Mouse (Mus musculus) inflammation-experienced regulatory T-cells (primary cell): Measurements from ENCODE around the gene Hirip3. TPM values are rescaled to one million over a fixed set of nuclear protein-coding genes. Genes with fewer than 3 reads are reported as not detected.

ENCODE experiments used
- polyA plus RNA-seq, 2 experiments: library from polyadenylated mRNA; unstranded; fragments of 100-300 nt; shearing (Covaris generic); gene quantifications; one replicate each; pipeline ENCODE4 v1.2.1; 2017

The Hirip3 gene
- polyA plus RNA-seq, result 1 to 10 TPM; 7.9 to 8.7 TPM

GRCm38 (mm10) chr7:126861429-126862130 is at the start of gene Hirip3:
TSS of gene Hirip3 (plus strand) at chr7:126861972.

GRCm38 (mm10) chr7:126831539-126831938 is 30.2 kb upstream of the Hirip3 start, which contains the start of gene 4930451I11Rik:
TSS of gene 4930451I11Rik (minus strand) at chr7:126831639.

GRCm38 (mm10) chr7:126847116-126847420 is 14.7 kb upstream of the Hirip3 start, which contains the start of gene Doc2a:
TSS of gene Doc2a (plus strand) at chr7:126847416.

GRCm38 (mm10) chr7:126862147-126862784 is 494 bp downstream of the Hirip3 start, which contains the start of gene Ino80e:
TSS of gene Ino80e (minus strand) at chr7:126862377.

GRCm38 (mm10) chr7:126884286-126885164 is 22.8 kb downstream of the Hirip3 start, which contains the start of gene Taok2:
TSS of gene Taok2 (minus strand) at chr7:126884703.

Other genes with a start within 250 kb of the Hirip3 start
- 10 to 100 TPM in 1 of 2 experiments, 1 to 10 TPM in 1; 6.0 to 12.8 TPM for gene Nupr1, start 231.1 kb upstream of the Hirip3 start, polyA plus RNA-seq
- gene Sgf29, start 212.7 kb upstream of the Hirip3 start, polyA plus RNA-seq, result 100 to 1,000 TPM; 114 to 118 TPM
- under 1 TPM; 0.20 to 0.48 TPM for gene Sult1a1, start 185.5 kb upstream of the Hirip3 start, polyA plus RNA-seq
- gene Bola2, start 166.6 kb upstream of the Hirip3 start, polyA plus RNA-seq, result 100 to 1,000 TPM; 104 to 113 TPM
- gene Slx1b, start 166.2 kb upstream of the Hirip3 start, polyA plus RNA-seq, result 10 to 100 TPM in 1 of 2 experiments, 1 to 10 TPM in 1; 8.3 to 10.8 TPM
- 1,000 to 10,000 TPM; 2,830 to 3,089 TPM for gene Coro1a, start 154.2 kb upstream of the Hirip3 start, polyA plus RNA-seq
- 10 to 100 TPM; 32.8 to 38.7 TPM for gene Mapk3, start 102.4 kb upstream of the Hirip3 start, polyA plus RNA-seq
- gene Gdpd3, start 95.6 kb upstream of the Hirip3 start, polyA plus RNA-seq, result 1 to 10 TPM in 1 of 2 experiments, under 1 TPM in 1; 0.89 to 1.3 TPM
- 100 to 1,000 TPM; 490 to 573 TPM for gene Ypel3, start 85.0 kb upstream of the Hirip3 start, polyA plus RNA-seq
- gene Tbx6, start 80.5 kb upstream of the Hirip3 start, polyA plus RNA-seq, result 1 to 10 TPM; 4.3 to 6.4 TPM
- 100 to 1,000 TPM; 363 to 467 TPM for gene Ppp4c, start 69.5 kb upstream of the Hirip3 start, polyA plus RNA-seq
- gene Fam57b, start 64.3 kb upstream of the Hirip3 start, polyA plus RNA-seq, result under 1 TPM; 0.16 to 0.97 TPM
- gene 4930451I11Rik, start 30.3 kb upstream of the Hirip3 start, polyA plus RNA-seq, result not detected
- gene Doc2a, start 14.6 kb upstream of the Hirip3 start, polyA plus RNA-seq, result not detected
- 10 to 100 TPM; 75.8 to 78.6 TPM for gene Ino80e, start 405 bp downstream of the Hirip3 start, polyA plus RNA-seq
- gene Taok2, start 22.7 kb downstream of the Hirip3 start, polyA plus RNA-seq, result 10 to 100 TPM; 44.6 to 51.3 TPM
- gene Tmem219, start 60.9 kb downstream of the Hirip3 start, polyA plus RNA-seq, result 10 to 100 TPM; 39.4 to 53.1 TPM
- gene Kctd13, start 66.9 kb downstream of the Hirip3 start, polyA plus RNA-seq, result 10 to 100 TPM; 31.6 to 38.0 TPM
- under 1 TPM; 0.19 to 0.69 TPM for gene Asphd1, start 87.6 kb downstream of the Hirip3 start, polyA plus RNA-seq
- gene Sez6l2, start 88.6 kb downstream of the Hirip3 start, polyA plus RNA-seq, result 1 to 10 TPM in 1 of 2 experiments, under 1 TPM in 1; 0.74 to 1.0 TPM
- 100 to 1,000 TPM; 248 to 261 TPM for gene Cdipt, start 113.9 kb downstream of the Hirip3 start, polyA plus RNA-seq
- 1 to 10 TPM in 1 of 2 experiments, under 1 TPM in 1; 0.94 to 3.5 TPM for gene Cdiptos, start 114.1 kb downstream of the Hirip3 start, polyA plus RNA-seq
- gene Mvp, start 152.6 kb downstream of the Hirip3 start, polyA plus RNA-seq, result 10 to 100 TPM; 49.5 to 51.3 TPM
- 1 to 10 TPM in 1 of 2 experiments, under 1 TPM in 1; 0.71 to 3.4 TPM for gene Pagr1b, start 154.5 kb downstream of the Hirip3 start, polyA plus RNA-seq
- gene Pagr1a, start 155.4 kb downstream of the Hirip3 start, polyA plus RNA-seq, result 100 to 1,000 TPM; 140 to 147 TPM
- 10 to 100 TPM; 35.6 to 68.8 TPM for gene Gm42742, start 159.1 kb downstream of the Hirip3 start, polyA plus RNA-seq
- gene Prrt2, start 159.2 kb downstream of the Hirip3 start, polyA plus RNA-seq, result 10 to 100 TPM in 1 of 2 experiments, 1 to 10 TPM in 1; 9.5 to 16.8 TPM
- gene Maz, start 165.1 kb downstream of the Hirip3 start, polyA plus RNA-seq, result 100 to 1,000 TPM; 152 to 157 TPM
- gene Kif22, start 180.5 kb downstream of the Hirip3 start, polyA plus RNA-seq, result 10 to 100 TPM; 10.1 to 11.0 TPM
- gene Zg16, start 225.4 kb downstream of the Hirip3 start, polyA plus RNA-seq, result 1 to 10 TPM in 1 of 2 experiments, not detected in 1; 1.0 TPM
- 100 to 1,000 TPM; 320 to 356 TPM for gene AI467606, start 229.4 kb downstream of the Hirip3 start, polyA plus RNA-seq